Mouse (Mus musculus) layer of hippocampus, postnatal 36 days (tissue): ENCODE data around the gene Olfr455. TPM values are rescaled to one million over a fixed set of nuclear protein-coding genes. Genes with fewer than 3 reads are reported as not detected.

Source experiments
- DNase-seq, 2 experiments: peaks; one replicate each; pipeline ENCODE4 v3.0.0; 2022
- total RNA-seq, 2 experiments: library from RNA; stranded (reverse); gene quantifications; 2 replicates each; pipeline ENCODE4 v1.2.3; 2021

Olfr455 gene
- total RNA-seq, result not detected

- DNase-seq, result no peak
These were observed at the start of gene Olfr455 for GRCm38 (mm10) chr6:42547461-42547860. Olfr455 (minus strand) TSS chr6:42547587.

- DNase-seq, result no peak
These were observed 45.9 kb upstream of the Olfr455 start for GRCm38 (mm10) chr6:42593138-42593882.

GRCm38 (mm10) chr6:42586569-42586968 lies 39.2 kb upstream of the Olfr455 start:
- no peak for DNase-seq

GRCm38 (mm10) chr6:42583488-42583872 lies 36.1 kb upstream of the Olfr455 start:
- peak; percentile 44 to 60 for DNase-seq

GRCm38 (mm10) chr6:42582741-42583487 lies 35.5 kb upstream of the Olfr455 start:
- no peak for DNase-seq

GRCm38 (mm10) chr6:42578678-42579077 lies 31.3 kb upstream of the Olfr455 start:
- no peak for DNase-seq

- DNase-seq, result no peak
These were observed 30.0 kb upstream of the Olfr455 start for GRCm38 (mm10) chr6:42577433-42577832.

- no peak for DNase-seq
These were observed 20.8 kb upstream of the Olfr455 start for GRCm38 (mm10) chr6:42568205-42568604.

- no peak for DNase-seq
These were observed 18.8 kb upstream of the Olfr455 start for GRCm38 (mm10) chr6:42566076-42566598.

- DNase-seq, result no peak
These were observed 14.9 kb upstream of the Olfr455 start for GRCm38 (mm10) chr6:42562280-42562679.

- no peak for DNase-seq
These were observed 13.5 kb upstream of the Olfr455 start for GRCm38 (mm10) chr6:42560885-42561284.

- DNase-seq, result no peak
These were observed 11.3 kb upstream of the Olfr455 start for GRCm38 (mm10) chr6:42558641-42559040.

- DNase-seq, result no peak
These were observed 1.2 kb downstream of the Olfr455 start for GRCm38 (mm10) chr6:42546180-42546579.

GRCm38 (mm10) chr6:42545451-42545885 lies 1.9 kb downstream of the Olfr455 start:
- no peak for DNase-seq

- no peak for DNase-seq
These were observed 2.5 kb downstream of the Olfr455 start for GRCm38 (mm10) chr6:42544846-42545245.

GRCm38 (mm10) chr6:42542036-42543031 lies 5.1 kb downstream of the Olfr455 start:
- DNase-seq, result no peak

GRCm38 (mm10) chr6:42540681-42541080 lies 6.7 kb downstream of the Olfr455 start:
- no peak for DNase-seq

GRCm38 (mm10) chr6:42539711-42540110 lies 7.7 kb downstream of the Olfr455 start:
- no peak for DNase-seq

GRCm38 (mm10) chr6:42513461-42513860 lies 33.9 kb downstream of the Olfr455 start:
- no peak for DNase-seq

- no peak for DNase-seq
These were observed 38.1 kb downstream of the Olfr455 start for GRCm38 (mm10) chr6:42509311-42509710.

GRCm38 (mm10) chr6:42503478-42503877 lies 43.9 kb downstream of the Olfr455 start:
- peak in 1 of 2 experiments; percentile 3 for DNase-seq

- no peak for DNase-seq
These were observed 57.7 kb downstream of the Olfr455 start for GRCm38 (mm10) chr6:42489731-42490130.
